Mouse (Mus musculus) neural tube, embryonic 14.5 days (tissue): ENCODE results near the gene Apoe. TPM values are rescaled to one million over a fixed set of nuclear protein-coding genes. Genes with fewer than 3 reads are reported as not detected.
"Not testable (repeated sequence)": the region's sequence is repeated elsewhere in the genome, so short reads cannot be mapped to it uniquely, and the experiment has no call there.

Experiments
- ATAC-seq: fragments of 200-750 bp; cut with Nextera tagmentation; 2 replicates; pipeline ENCODE4 v1.8.0; 2017; ENCODE audit warnings: low read depth, mild to moderate bottlenecking, moderate TSS enrichment, moderate library complexity
- H3K27ac ChIP-seq: fragments of 300-500 bp; sonication (generic); 2 replicates; pipeline ENCODE4 v1.5.1; 2014; ENCODE audit warnings: low read depth, mild to moderate bottlenecking, control low read depth, low read length, moderate library complexity, mixed read lengths
- H3K27me3 ChIP-seq: fragments of 300-500 bp; sonication (generic); 2 replicates; pipeline ENCODE4 v1.6.1; 2014; ENCODE audit warnings: low read length; ENCODE audit not compliant: control insufficient read depth, insufficient read depth
- H3K36me3 ChIP-seq: fragments of 300-500 bp; sonication (generic); 2 replicates; pipeline ENCODE4 v1.6.1; 2014; ENCODE audit warnings: low read length, mixed read lengths; ENCODE audit not compliant: control insufficient read depth, insufficient read depth
- H3K4me1 ChIP-seq: fragments of 300-500 bp; sonication (generic); 2 replicates; pipeline ENCODE4 v1.6.1; 2014; ENCODE audit warnings: low read length; ENCODE audit not compliant: control insufficient read depth, insufficient read depth
- H3K4me2 ChIP-seq: fragments of 300-500 bp; sonication (generic); 2 replicates; pipeline ENCODE4 v1.6.1; 2014; ENCODE audit warnings: mild to moderate bottlenecking, low read depth, low read length, control low read depth
- H3K4me3 ChIP-seq: fragments of 300-500 bp; sonication (generic); 2 replicates; pipeline ENCODE4 v1.5.1; 2014; ENCODE audit warnings: low read depth, low read length, control low read depth, mixed read lengths
- H3K9ac ChIP-seq: fragments of 300-500 bp; sonication (generic); replicated peaks from 2 replicates; pipeline ENCODE4 v1.6.1; 2014; ENCODE audit warnings: low read depth, mild to moderate bottlenecking, control low read depth, low read length, mixed read lengths
- H3K9me3 ChIP-seq: fragments of 300-500 bp; sonication (generic); 2 replicates; pipeline ENCODE4 v1.6.1; 2016; ENCODE audit warnings: low read length; ENCODE audit not compliant: control insufficient read depth
- WGBS: fragments of 180-500 bp; shearing (Covaris S2); extraction: QIAGEN DNeasy Blood & Tissue Kit; methylation state at CpG from one replicate; pipeline ENCODE4 v1.1.7; 2014; 5-methylcytosine and 5-hydroxymethylcytosine counted together
- polyA plus RNA-seq: library from polyadenylated mRNA; unstranded; fragments of >200 nt; fragmentation: Nextera tagmentation; extraction: Ambion mirVana; gene quantifications from 2 replicates; pipeline ENCODE4 v1.2.1, GENCODE M21; 2014

Gene Apoe
- polyA plus RNA-seq, 1 experiment from 2014 or later: 310 TPM

DNA sequence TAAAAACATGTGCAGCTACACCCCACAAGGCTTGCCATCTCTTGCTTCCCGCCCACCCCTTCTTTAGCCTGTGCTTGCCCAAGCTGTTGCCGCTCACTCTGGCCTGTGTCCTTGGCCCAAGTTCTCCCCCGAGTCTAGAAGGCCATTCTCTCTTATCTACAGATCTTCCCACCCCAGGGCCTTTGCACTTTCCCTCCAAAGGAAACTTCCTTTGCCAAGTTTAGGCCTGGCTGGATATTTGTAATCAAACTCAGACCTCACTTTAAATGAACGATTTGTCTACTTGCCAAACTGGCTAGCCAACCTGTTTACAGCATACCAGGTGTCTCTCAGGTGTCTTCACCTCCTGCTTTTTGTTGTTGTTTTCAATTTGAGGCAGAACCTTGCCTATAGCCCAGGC, 8.1 kb downstream of the Apoe start:
- H3K9ac ChIP-seq: no peak overlapping the region
- H3K27me3 ChIP-seq: no peaks in the 10 kb centered on the region
- no peaks in the 10 kb centered on the region for H3K9me3 ChIP-seq
- H3K4me2 ChIP-seq: no peak overlapping the region
- no peaks in the 10 kb centered on the region for H3K4me1 ChIP-seq
- ATAC-seq: no peak
- no peak overlapping the region for H3K27ac ChIP-seq
- 95% methylated on average over 4 of the region's 4 CpGs for WGBS
- no peak overlapping the region for H3K4me3 ChIP-seq
- no peaks in the 10 kb centered on the region for H3K36me3 ChIP-seq

DNA sequence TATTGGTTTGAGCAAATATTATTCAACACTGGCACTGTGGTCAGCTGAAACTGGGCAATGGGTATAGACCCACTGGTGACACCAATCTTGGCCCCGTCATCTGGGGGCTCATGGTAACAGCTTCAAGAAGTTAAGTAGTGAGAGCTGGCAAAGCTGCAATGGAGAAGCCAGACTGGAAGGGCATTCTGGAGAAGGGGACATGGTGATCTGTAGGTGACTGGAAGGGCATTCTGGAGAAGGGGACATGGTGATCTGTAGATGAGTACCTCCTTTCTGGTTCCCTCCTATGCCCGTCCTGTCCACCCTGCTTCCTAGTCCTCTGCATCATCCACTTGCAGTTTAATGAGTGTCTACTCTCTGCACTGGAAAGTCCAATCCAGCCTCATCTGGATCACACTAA, 10.4 kb downstream of the Apoe start:
- Histone ChIP-seq H3K9me3 (no peaks in the 10 kb centered on the region), H3K27ac (no peak overlapping the region), H3K9ac (no peak overlapping the region), H3K4me3 (no peak overlapping the region), H3K4me2 (no peak overlapping the region), H3K36me3 (no peaks in the 10 kb centered on the region), H3K27me3 (no peaks in the 10 kb centered on the region), H3K4me1 (no peaks in the 10 kb centered on the region)
- 95% methylated on average over 2 of the region's 2 CpGs for WGBS
- no peak for ATAC-seq

DNA sequence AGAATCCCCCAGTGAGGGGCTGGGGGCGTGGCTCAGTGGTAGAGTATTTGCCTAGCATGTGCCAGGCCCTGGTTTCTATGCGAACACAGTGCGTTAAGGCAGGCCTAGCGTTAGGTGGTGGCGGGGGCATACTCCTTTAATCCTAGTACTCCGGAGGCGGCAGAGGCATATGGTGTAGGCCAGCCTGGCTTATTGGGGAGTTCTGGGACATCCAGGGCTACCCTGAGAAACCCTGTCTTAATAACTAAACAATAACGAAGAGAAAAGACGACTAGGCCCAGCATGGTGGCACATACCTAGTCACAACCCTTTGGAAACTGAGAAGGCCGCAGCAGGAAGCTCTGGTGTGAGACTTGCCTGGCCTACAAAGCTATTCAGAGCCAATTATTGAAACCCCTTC, 10.9 kb downstream of the Apoe start:
- 97% methylated on average over 10 of the region's 10 CpGs for WGBS
- Histone ChIP-seq H3K4me2 (no peak overlapping the region), H3K27me3 (no peaks in the 10 kb centered on the region), H3K9me3 (no peaks in the 10 kb centered on the region), H3K36me3 (no peaks in the 10 kb centered on the region), H3K9ac (no peak overlapping the region), H3K4me3 (no peak overlapping the region), H3K27ac (no peak overlapping the region), H3K4me1 (no peaks in the 10 kb centered on the region)
- ATAC-seq: no peak

GRCm38 (mm10) chr7:19686927-19687583, 11.9 kb downstream of the Apoe start:
- 79% methylated on average over 8 of the region's 8 CpGs for WGBS
- not testable (repeated sequence) for H3K9me3 ChIP-seq, H3K9ac ChIP-seq

DNA sequence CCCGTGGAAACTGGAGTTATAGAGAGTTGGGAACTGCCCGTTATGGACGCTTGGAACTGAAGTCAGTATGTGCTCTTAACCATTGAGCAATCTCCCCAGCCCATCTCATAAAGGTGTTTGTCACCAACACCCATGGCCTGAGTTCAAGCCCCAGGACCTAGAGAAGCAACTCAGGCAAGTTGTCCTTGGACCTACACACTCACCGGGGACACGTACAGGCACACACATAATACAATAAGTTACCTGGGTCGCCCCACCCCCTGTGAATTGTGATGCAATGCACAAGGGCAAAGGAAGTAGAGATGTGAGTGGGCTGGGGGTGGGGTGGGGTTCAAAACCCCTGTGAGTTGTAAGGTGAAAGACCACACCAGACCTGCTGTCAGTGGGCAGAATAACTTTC, 12.5 kb downstream of the Apoe start:
- Histone ChIP-seq H3K4me1 (no peaks in the 10 kb centered on the region), H3K27me3 (no peaks in the 10 kb centered on the region), H3K9me3 (no peaks in the 10 kb centered on the region), H3K9ac (no peak overlapping the region), H3K36me3 (no peaks in the 10 kb centered on the region), H3K4me3 (no peak overlapping the region), H3K4me2 (no peak overlapping the region), H3K27ac (no peak overlapping the region)
- 88% methylated on average over 6 of the region's 6 CpGs for WGBS
- ATAC-seq: no peak

More at GRCm38 (mm10) chr7:19686927-19687583, 11.9 kb downstream of the Apoe start:
- H3K4me1 ChIP-seq, H3K4me2 ChIP-seq, ATAC-seq, H3K27me3 ChIP-seq, H3K27ac ChIP-seq, H3K36me3 ChIP-seq, H3K4me3 ChIP-seq: not testable (repeated sequence)

DNA sequence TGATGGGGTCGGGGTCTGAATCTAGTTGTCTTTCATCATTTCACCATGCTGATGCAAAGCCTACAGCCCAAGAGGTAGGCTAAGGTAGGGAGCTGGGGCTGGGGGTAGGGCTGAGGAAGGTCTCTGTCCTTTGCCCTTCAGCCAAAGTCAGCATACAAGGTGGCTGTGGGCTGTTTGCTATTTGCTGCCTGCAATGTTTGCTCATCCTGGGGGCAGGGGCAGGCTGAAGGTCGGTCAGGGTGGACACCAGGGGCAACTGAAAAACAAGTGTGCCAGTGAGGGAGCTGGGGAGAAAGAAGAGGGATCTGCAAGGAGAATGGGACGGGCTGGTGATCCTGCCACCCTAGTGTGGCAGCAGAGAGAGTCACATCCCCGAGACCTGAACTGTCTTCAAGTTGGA, 13.6 kb downstream of the Apoe start:
- H3K9me3 ChIP-seq: no peaks in the 10 kb centered on the region
- ATAC-seq: no peak
- H3K4me2 ChIP-seq: no peak overlapping the region
- H3K4me1 ChIP-seq: no peaks in the 10 kb centered on the region
- H3K9ac ChIP-seq: no peak overlapping the region
- H3K36me3 ChIP-seq: no peaks in the 10 kb centered on the region
- H3K27ac ChIP-seq: no peak overlapping the region
- 55% methylated on average over 4 of the region's 4 CpGs for WGBS
- H3K27me3 ChIP-seq: no peaks in the 10 kb centered on the region
- no peak overlapping the region for H3K4me3 ChIP-seq

DNA sequence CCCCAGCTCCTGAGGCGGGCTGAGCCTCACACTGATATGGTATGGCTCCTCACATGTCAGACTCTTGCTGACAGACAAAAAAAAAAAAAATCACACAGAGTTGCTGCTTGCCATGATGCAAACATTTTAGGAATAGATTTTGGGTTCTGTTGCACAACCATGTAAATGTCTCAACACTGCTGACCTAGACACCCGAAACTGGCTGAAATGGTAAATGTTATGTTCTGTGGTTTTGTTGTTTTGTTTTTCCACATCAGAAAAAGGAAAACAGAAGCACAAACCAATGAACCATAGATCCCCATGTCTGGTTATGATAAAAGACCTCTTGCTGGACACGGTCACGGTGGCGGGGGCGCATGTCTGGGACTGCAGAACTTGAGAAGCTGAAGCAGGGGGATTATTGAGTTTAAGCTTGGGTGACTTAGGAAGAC, 15.2 kb downstream of the Apoe start:
- Histone ChIP-seq H3K36me3 (no peaks in the 10 kb centered on the region), H3K27me3 (no peaks in the 10 kb centered on the region), H3K4me3 (no peak overlapping the region), H3K4me2 (no peak overlapping the region), H3K9me3 (no peaks in the 10 kb centered on the region), H3K27ac (no peak overlapping the region), H3K4me1 (no peaks in the 10 kb centered on the region), H3K9ac (no peak overlapping the region)
- no peak for ATAC-seq
- WGBS: 92% methylated on average over 6 of the region's 6 CpGs

DNA sequence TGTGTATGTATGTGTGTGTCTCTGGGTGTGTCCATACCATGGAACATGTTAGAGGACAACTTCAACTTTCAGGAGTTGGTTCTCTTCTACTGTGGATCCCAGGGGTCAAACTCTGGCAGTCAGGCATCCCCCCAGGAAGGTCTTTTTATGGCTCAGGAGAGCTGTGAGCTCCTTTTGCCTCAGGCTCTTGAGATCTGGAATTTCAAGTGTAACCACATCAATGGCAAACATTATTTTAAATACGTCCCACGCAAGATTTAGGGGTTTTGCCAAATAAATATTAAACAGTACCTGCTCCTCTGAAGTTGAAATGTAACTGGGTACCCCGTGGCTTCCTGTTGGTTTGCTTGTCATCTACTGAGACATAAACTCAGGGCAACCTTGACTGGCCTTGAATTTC, 16.0 kb downstream of the Apoe start:
- no peak overlapping the region for H3K4me3 ChIP-seq
- no peak for ATAC-seq
- H3K36me3 ChIP-seq: no peaks in the 10 kb centered on the region
- H3K27me3 ChIP-seq: no peaks in the 10 kb centered on the region
- no peaks in the 10 kb centered on the region for H3K4me1 ChIP-seq
- no peak overlapping the region for H3K27ac ChIP-seq
- no peaks in the 10 kb centered on the region for H3K9me3 ChIP-seq
- H3K9ac ChIP-seq: no peak overlapping the region
- no peak overlapping the region for H3K4me2 ChIP-seq
- 76% methylated on average over 3 of the region's 3 CpGs for WGBS

- H3K9me3 ChIP-seq: no peaks in the 10 kb centered on the region
- no peaks in the 10 kb centered on the region for H3K36me3 ChIP-seq
- no peak within 1 kb of the TSS for H3K27ac ChIP-seq
- WGBS: 63% methylated on average over 8 of the region's 8 CpGs
- H3K4me1 ChIP-seq: no peaks in the 10 kb centered on the region
- no peak within 1 kb of the TSS for H3K4me3 ChIP-seq
- no peak within 1 kb of the TSS for H3K4me2 ChIP-seq
- no peak for ATAC-seq
- H3K9ac ChIP-seq: no peak within 1 kb of the TSS
- H3K27me3 ChIP-seq: no peaks in the 10 kb centered on the region
Observed at GRCm38 (mm10) chr7:19681202-19681694, 17.7 kb downstream of the Apoe start, which contains the start of the genes Gm44805 and Apoc4. Gene Gm44805, minus strand, starts transcription at chr7:19681423. Gene Apoc4, minus strand, starts transcription at chr7:19681479.
